Mouse (Mus musculus) CD4-positive, CD25-positive, alpha-beta regulatory T cell (primary cell): ENCODE results near the gene Tas2r104. TPM values are rescaled to one million over a fixed set of nuclear protein-coding genes. Genes with fewer than 3 reads are reported as not detected.

Experiments
- polyA plus RNA-seq: library from polyadenylated mRNA; unstranded; fragments of 100-300 nt; shearing (Covaris generic); gene quantifications from one replicate; pipeline ENCODE4 v1.2.1, GENCODE M21; 2017

Gene Tas2r104
- not detected for polyA plus RNA-seq

GRCm38 (mm10) chr6:131685644-131686043 is at the start of gene Tas2r104:
TSS of gene Tas2r104 (minus strand) at chr6:131685744.

GRCm38 (mm10) chr6:131689963-131690362 is 4.4 kb upstream of the Tas2r104 start, which contains the start of gene Tas2r114:
TSS of gene Tas2r114 (minus strand) at chr6:131690063.

GRCm38 (mm10) chr6:131687395-131687794 is 1.9 kb upstream of the Tas2r104 start, which contains the start of gene Tas2r105:
TSS of gene Tas2r105 (minus strand) at chr6:131687495.

GRCm38 (mm10) chr6:131678786-131679185 is 6.8 kb downstream of the Tas2r104 start, which contains the start of gene Tas2r106:
TSS of gene Tas2r106 (minus strand) at chr6:131678886.

GRCm38 (mm10) chr6:131660049-131660448 is 25.5 kb downstream of the Tas2r104 start, which contains the start of gene Tas2r107:
TSS of gene Tas2r107 (minus strand) at chr6:131660149.

Other genes with a start within 250 kb of the Tas2r104 start
- gene 5430401F13Rik, start 199.3 kb downstream of the Tas2r104 start, polyA plus RNA-seq = not detected
- 0.30 TPM for gene Gm6619, start 199.3 kb downstream of the Tas2r104 start, polyA plus RNA-seq
- gene Tas2r130, start 54.8 kb downstream of the Tas2r104 start, polyA plus RNA-seq = not detected
- not detected for gene Tas2r107, start 25.6 kb downstream of the Tas2r104 start, polyA plus RNA-seq
- 0.19 TPM for gene Tas2r106, start 6.9 kb downstream of the Tas2r104 start, polyA plus RNA-seq
- gene Tas2r105, start 1.8 kb upstream of the Tas2r104 start, polyA plus RNA-seq = not detected
- not detected for gene Tas2r114, start 4.3 kb upstream of the Tas2r104 start, polyA plus RNA-seq